Mouse (Mus musculus) CH12.LX (cell line): Measurements from ENCODE around the gene Pyroxd1. TPM values are rescaled to one million over a fixed set of nuclear protein-coding genes. Genes with fewer than 3 reads are reported as not detected.

Experiments
- DNase-seq: peaks from one replicate; pipeline ENCODE4 v3.0.0-alpha.2; 2013; ENCODE audit errors: extremely low read depth
- H3K27ac ChIP-seq: 2 replicates; pipeline ENCODE4 v1.5.1; 2012; ENCODE audit warnings: low read depth, mild to moderate bottlenecking, control low read depth, moderate library complexity; ENCODE audit not compliant: insufficient read depth
- H3K27me3 ChIP-seq: replicated peaks from 2 replicates; pipeline ENCODE3; 2012; ENCODE audit warnings: inconsistent platforms
- H3K36me3 ChIP-seq, 2 experiments: replicated peaks in 1 of 2; 2 replicates each; pipeline versions ENCODE3 to v1.6.1; 2012; ENCODE audit warnings: inconsistent platforms in 1 of 2, low read length in 1 of 2, mild to moderate bottlenecking in 1 of 2, mixed read lengths in 1 of 2, moderate library complexity in 1 of 2; ENCODE audit not compliant: control insufficient read depth in 1 of 2, insufficient read depth in 1 of 2
- H3K4me1 ChIP-seq, 2 experiments: 2 replicates each; pipeline ENCODE4 v1.6.1; 2012; ENCODE audit warnings: inconsistent platforms in 1 of 2, moderate library complexity in 1 of 2; ENCODE audit not compliant: insufficient read depth in 2 of 2, control insufficient read depth in 1 of 2
- H3K4me2 ChIP-seq: 2 replicates; pipeline ENCODE4 v1.6.1; 2012; ENCODE audit warnings: low read depth, mild to moderate bottlenecking, control low read depth; ENCODE audit not compliant: poor library complexity, insufficient read depth, severe bottlenecking
- H3K4me3 ChIP-seq, 3 experiments: fragments of 150-350 bp in 1 of 3; sonication (generic) in 1 of 3; replicated peaks in 1 of 3; 2 replicates each; pipeline versions ENCODE3 to v1.5.1; 2011 to 2012; ENCODE audit warnings: low read depth in 2 of 3, low read length in 2 of 3, mild to moderate bottlenecking in 2 of 3, moderate library complexity in 2 of 3, control low read depth in 1 of 3, improper control_type of control experiment in 1 of 3, inconsistent platforms in 1 of 3, mixed read lengths in 1 of 3; ENCODE audit not compliant: poor library complexity in 1 of 3
- H3K79me2 ChIP-seq: replicated peaks from 2 replicates; pipeline ENCODE4 v1.6.1; 2012; ENCODE audit warnings: mild to moderate bottlenecking, moderate library complexity; ENCODE audit not compliant: control insufficient read depth, poor library complexity, insufficient read depth, severe bottlenecking; ENCODE audit errors: extremely low read depth
- H3K9ac ChIP-seq: 2 replicates; pipeline ENCODE4 v1.6.1; 2012; ENCODE audit warnings: low read depth, mild to moderate bottlenecking, control low read depth, moderate library complexity; ENCODE audit not compliant: insufficient read depth
- H3K9me3 ChIP-seq: replicated peaks from 2 replicates; pipeline ENCODE3; 2012; ENCODE audit warnings: low read length, inconsistent platforms, mixed read lengths
- BHLHE40 ChIP-seq: IDR thresholded peaks from 2 replicates; pipeline ENCODE4 v1.6.1; 2011; ENCODE audit warnings: mild to moderate bottlenecking, low read depth, low read length, improper control_type of control experiment
- CHD2 ChIP-seq: IDR thresholded peaks from 2 replicates; pipeline ENCODE4 v1.6.1; 2011; ENCODE audit warnings: low read length, improper control_type of control experiment
- ELF1 ChIP-seq: IDR thresholded peaks from 2 replicates; pipeline ENCODE4 v1.6.1; 2014; ENCODE audit warnings: low read depth, mild to moderate bottlenecking, inconsistent platforms, low read length, improper control_type of control experiment
- EP300 ChIP-seq: IDR thresholded peaks from 2 replicates; pipeline ENCODE4 v1.6.1; 2011; ENCODE audit warnings: low read length, improper control_type of control experiment
- ETS1 ChIP-seq: conservative IDR thresholded peaks from 2 replicates; pipeline ENCODE4 v1.6.1; 2012; ENCODE audit warnings: low read depth, mild to moderate bottlenecking, inconsistent platforms, low read length, improper control_type of control experiment, moderate library complexity
- GABPA ChIP-seq: IDR thresholded peaks from 2 replicates; pipeline ENCODE4 v1.6.1; 2012; ENCODE audit warnings: low read depth, low read length, improper control_type of control experiment, inconsistent platforms; ENCODE audit not compliant: insufficient replicate concordance
- IRF4 ChIP-seq: IDR thresholded peaks from 2 replicates; pipeline ENCODE4 v1.6.1; 2014; ENCODE audit warnings: low read depth, mild to moderate bottlenecking, inconsistent platforms, low read length, improper control_type of control experiment
- JUN ChIP-seq: IDR thresholded peaks from 2 replicates; pipeline ENCODE4 v1.6.1; 2011; ENCODE audit warnings: low read depth, mild to moderate bottlenecking, low read length, improper control_type of control experiment, moderate library complexity; ENCODE audit not compliant: insufficient read depth
- JUND ChIP-seq: conservative IDR thresholded peaks from 2 replicates; pipeline ENCODE4 v1.6.1; 2011; ENCODE audit warnings: low read depth, low read length, improper control_type of control experiment
- KAT2A ChIP-seq: IDR thresholded peaks from 2 replicates; pipeline ENCODE4 v1.6.1; 2012; ENCODE audit warnings: low read length, improper control_type of control experiment, inconsistent platforms; ENCODE audit not compliant: insufficient replicate concordance
- MAFK ChIP-seq: IDR thresholded peaks from 2 replicates; pipeline ENCODE4 v1.6.1; 2011; ENCODE audit warnings: low read length, improper control_type of control experiment; ENCODE audit not compliant: insufficient replicate concordance
- MAX ChIP-seq: IDR thresholded peaks from 2 replicates; pipeline ENCODE4 v1.6.1; 2011; ENCODE audit warnings: low read length, improper control_type of control experiment
- MEF2A ChIP-seq: IDR thresholded peaks from 2 replicates; pipeline ENCODE4 v1.6.1; 2014; ENCODE audit warnings: low read depth, mild to moderate bottlenecking, inconsistent platforms, low read length, improper control_type of control experiment, borderline replicate concordance
- MYC ChIP-seq: IDR thresholded peaks from 2 replicates; pipeline ENCODE4 v1.6.1; 2011; ENCODE audit warnings: low read depth, mild to moderate bottlenecking, improper control_type of control experiment, low read length
- NRF1 ChIP-seq: IDR thresholded peaks from 2 replicates; pipeline ENCODE4 v1.6.1; 2014; ENCODE audit warnings: low read depth, mild to moderate bottlenecking, inconsistent platforms, low read length, improper control_type of control experiment, moderate library complexity
- PAX5 ChIP-seq: IDR thresholded peaks from 2 replicates; pipeline ENCODE4 v1.6.1; 2012; ENCODE audit warnings: low read length, inconsistent platforms, mixed read lengths
- RAD21 ChIP-seq: IDR thresholded peaks from 2 replicates; pipeline ENCODE4 v1.6.1; 2011; ENCODE audit warnings: low read depth, mild to moderate bottlenecking, low read length, improper control_type of control experiment, moderate library complexity
- SMC3 ChIP-seq: IDR thresholded peaks from 2 replicates; pipeline ENCODE4 v1.6.1; 2011; ENCODE audit warnings: low read depth, low read length, improper control_type of control experiment
- TBP ChIP-seq: conservative IDR thresholded peaks from 2 replicates; pipeline ENCODE4 v1.6.1; 2011; ENCODE audit warnings: low read depth, low read length, improper control_type of control experiment
- TCF12 ChIP-seq: IDR thresholded peaks from 2 replicates; pipeline ENCODE4 v1.6.1; 2014; ENCODE audit warnings: low read depth, mild to moderate bottlenecking, inconsistent platforms, low read length, improper control_type of control experiment
- UBTF ChIP-seq: IDR thresholded peaks from 2 replicates; pipeline ENCODE4 v1.6.1; 2012; ENCODE audit warnings: low read depth, mild to moderate bottlenecking, inconsistent platforms, low read length, improper control_type of control experiment, moderate library complexity
- USF2 ChIP-seq: conservative IDR thresholded peaks from 2 replicates; pipeline ENCODE4 v1.6.1; 2011; ENCODE audit warnings: low read depth, low read length, improper control_type of control experiment
- ZC3H11A ChIP-seq: IDR thresholded peaks from 2 replicates; pipeline ENCODE4 v1.6.1; 2012; ENCODE audit warnings: low read depth, mild to moderate bottlenecking, inconsistent platforms, low read length, improper control_type of control experiment
- ZKSCAN1 ChIP-seq: IDR thresholded peaks from 2 replicates; pipeline ENCODE4 v1.6.1; 2012; ENCODE audit warnings: low read depth, inconsistent platforms, low read length, improper control_type of control experiment, borderline replicate concordance
- ZMIZ1 ChIP-seq: IDR thresholded peaks from 2 replicates; pipeline ENCODE4 v1.6.1; 2012; ENCODE audit warnings: low read depth, mild to moderate bottlenecking, inconsistent platforms, low read length, improper control_type of control experiment
- ZNF384 ChIP-seq: IDR thresholded peaks from 2 replicates; pipeline ENCODE4 v1.6.1; 2012; ENCODE audit warnings: low read depth, low read length, improper control_type of control experiment, inconsistent platforms
- dilution Hi-C: fragments of 300-500 bp; cut with MboI; formaldehyde crosslinking; loops from 2 replicates; pipeline ENCODE4 v1.14.3; 2020; ENCODE audit warnings: low sequenced_read_pairs; ENCODE audit not compliant: extremely low pct_unique_long_range_greater_than_20kb, extremely low pct_ligation_motif_present
- in situ Hi-C: fragments of 300-500 bp; cut with MboI; formaldehyde crosslinking; loops from 3 replicates; pipeline ENCODE4 v1.14.3; 2019; ENCODE audit warnings: low sequenced_read_pairs, low pct_ligation_motif_present, low pct_unique_long_range_greater_than_20kb, mixed read lengths
- polyA plus RNA-seq: library from polyadenylated mRNA; unstranded; fragments of >175 nt; gene quantifications from 2 replicates; pipeline ENCODE4 v1.2.1, GENCODE M21; 2012; ENCODE audit warnings: low read depth; ENCODE audit not compliant: insufficient read length
- total RNA-seq, 2 experiments: library from RNA; depleted of rRNA; stranded (reverse); fragments of 300-350 nt in 1 of 2; fragments of >200 nt in 1 of 2; gene quantifications; 2 replicates each; pipeline ENCODE4 v1.2.3; 2012 to 2014

Pyroxd1 gene
- total and polyA plus RNA-seq, 3 experiments = 7.9 to 11.5 (median 11.2) TPM

DNA sequence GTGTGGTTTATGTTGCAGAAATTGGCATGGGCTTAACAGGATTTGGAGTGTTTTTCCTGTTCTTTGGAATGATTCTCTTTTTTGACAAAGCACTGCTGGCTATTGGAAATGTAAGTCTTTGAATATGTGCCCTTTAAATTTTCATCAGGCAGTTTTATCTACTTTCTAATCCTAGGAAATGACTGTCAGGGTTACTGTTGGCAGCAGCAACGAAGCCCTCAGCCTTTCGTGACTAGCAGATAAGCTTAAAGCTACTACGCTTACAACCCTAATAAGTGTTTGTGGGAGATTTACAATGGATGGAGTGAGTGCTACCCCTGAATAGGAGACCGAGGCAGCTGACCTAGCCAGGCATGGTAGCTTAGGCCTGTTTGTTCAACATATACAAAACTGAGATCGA is 46.9 kb downstream of the Pyroxd1 start:
- Histone ChIP-seq H3K4me1 (peaks cover 11 to 36% of the 10 kb centered on the region in 2 experiments), H3K36me3 (peaks cover 38 to 68% of the 10 kb centered on the region in 2 experiments), H3K79me2 (peaks cover 66% of the 10 kb centered on the region), H3K9ac (no peak overlapping the region), H3K4me2 (no peak overlapping the region), H3K27ac (no peak overlapping the region), H3K4me3 (no peak overlapping the region), H3K27me3 (no peaks in the 10 kb centered on the region), H3K9me3 (no peaks in the 10 kb centered on the region)
- no peak for DNase-seq
- dilution Hi-C loops = no loop called here
- no peak for TF ChIP-seq UBTF
- no peak for TF ChIP-seq ZMIZ1
- TF ChIP-seq JUN = no peak
- no peak for TF ChIP-seq SMC3
- no peak for TF ChIP-seq TCF12
- no peak for TF ChIP-seq NRF1
- no peak for TF ChIP-seq ZC3H11A
- TF ChIP-seq JUND = no peak
- TF ChIP-seq TBP = no peak
- no peak for TF ChIP-seq CHD2
- no peak for TF ChIP-seq ETS1
- no peak for TF ChIP-seq USF2
- TF ChIP-seq BHLHE40 = no peak
- no peak for TF ChIP-seq RAD21
- TF ChIP-seq MYC = no peak
- in situ Hi-C loops = no loop called here

DNA sequence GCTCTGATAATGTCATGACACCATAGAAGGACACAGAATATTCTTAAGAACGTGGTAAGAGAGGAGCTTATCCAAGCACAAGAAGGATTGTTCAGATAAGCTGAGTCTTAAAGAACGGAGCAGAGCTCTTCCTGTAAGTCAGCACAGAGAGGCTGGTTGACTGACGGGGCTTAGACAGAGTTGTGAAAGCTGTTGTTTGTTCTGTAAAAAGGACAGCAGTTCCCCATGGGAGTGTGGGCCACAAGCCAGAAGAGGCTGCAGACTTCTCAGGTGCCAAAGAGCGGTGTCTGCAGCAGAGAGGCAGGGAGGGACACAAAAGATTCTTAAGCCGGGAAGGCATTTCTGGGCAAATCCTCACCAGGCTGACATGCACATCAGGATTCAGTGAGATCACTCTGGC is 49.2 kb downstream of the Pyroxd1 start:
- in situ Hi-C loops (no loop called here), dilution Hi-C loops (no loop called here)
- Histone ChIP-seq H3K9ac (no peak overlapping the region), H3K9me3 (no peaks in the 10 kb centered on the region), H3K4me1 (peaks cover 8 to 21% of the 10 kb centered on the region in 2 experiments), H3K27ac (no peak overlapping the region), H3K27me3 (no peaks in the 10 kb centered on the region), H3K4me2 (no peak overlapping the region), H3K4me3 (no peak overlapping the region), H3K36me3 (peaks cover 38 to 60% of the 10 kb centered on the region in 2 experiments), H3K79me2 (peaks cover 44% of the 10 kb centered on the region)
- TF ChIP-seq KAT2A (no peak), GABPA (no peak), TCF12 (no peak), MEF2A (no peak), MYC (no peak), ZC3H11A (no peak), MAFK (no peak), CHD2 (no peak), ELF1 (no peak), MAX (no peak), ZNF384 (no peak), ZKSCAN1 (no peak), IRF4 (no peak), PAX5 (no peak), EP300 (no peak)
- no peak for DNase-seq
